10 mouse cellular contexts compared by ENCODE assay signal in genomic region chr7:136377742-136378141, GRCm38 (mm10).
DNase-seq lines count a peak whose midpoint lies in the region; ATAC-seq lines count a peak whose summit lies in the region.
"Had no signal": no experiment of that assay in that cellular context is flagged by ENCODE, and none has a peak within 500 bp of the region (broad histone marks: within the 10 kb centered on the region; RNA-seq: fewer than 3 reads in every experiment).

No protein-coding gene starts in this region.

- DNase-seq in heart, adult 11 months: peak; percentile 99
- DNase-seq in heart, embryonic 10.5 days (ENCODE audit: low spot score): no peak
- DNase-seq in gastrocnemius, postnatal 36 days: peak; percentile 21 to 64
- peak; percentile 62 for DNase-seq in heart, postnatal 25 days (ENCODE audit: low spot score)
- no peak for DNase-seq in spleen, postnatal 10 days (ENCODE audit: low spot score in 2 of 2)
- no peak for DNase-seq in forebrain, embryonic 10.5 days (ENCODE audit: extremely low spot score, low spot score)
- DNase-seq: B cell, adult 2 months; cerebellum, adult 11-12 months had no signal

- no peak overlapping the region for H3K27ac ChIP-seq in heart, embryonic 10.5 days
- peak overlapping the region; percentile 29; the same call in 1 of the 2 replicates for H3K27ac ChIP-seq in brown adipose tissue, adult 24 weeks (replicated peaks; ENCODE audit: low read depth, low read length)
- no peak overlapping the region for H3K27ac ChIP-seq in forebrain, embryonic 10.5 days
- no peak overlapping the region for H3K27ac ChIP-seq in forebrain, embryonic 15.5 days (replicated peaks)

- no peaks in the 10 kb centered on the region for H3K27me3 ChIP-seq in heart, embryonic 10.5 days (ENCODE audit: insufficient read depth, poor library complexity, severe bottlenecking)
- H3K27me3 ChIP-seq in forebrain, embryonic 10.5 days (ENCODE audit: poor library complexity, severe bottlenecking): no peaks in the 10 kb centered on the region
- H3K27me3 ChIP-seq in forebrain, embryonic 15.5 days: no peaks in the 10 kb centered on the region

- H3K4me3 ChIP-seq in heart, embryonic 10.5 days: no peak overlapping the region
- no peak overlapping the region for H3K4me3 ChIP-seq in brown adipose tissue, adult 24 weeks (ENCODE audit: insufficient read depth, low read depth, low read length)
- H3K4me3 ChIP-seq in forebrain, embryonic 10.5 days: no peak overlapping the region
- H3K4me3 ChIP-seq in forebrain, embryonic 15.5 days: no peak overlapping the region

- H3K36me3 ChIP-seq in heart, embryonic 10.5 days: no peaks in the 10 kb centered on the region
- no peaks in the 10 kb centered on the region for H3K36me3 ChIP-seq in forebrain, embryonic 10.5 days (replicated peaks)
- H3K36me3 ChIP-seq in forebrain, embryonic 15.5 days: no peaks in the 10 kb centered on the region

- no peak overlapping the region for H3K9ac ChIP-seq in forebrain, embryonic 15.5 days (replicated peaks)

- H3K4me1 ChIP-seq in heart, embryonic 10.5 days: peaks cover 26% of the 10 kb centered on the region
- H3K4me1 ChIP-seq in brown adipose tissue, adult 24 weeks (ENCODE audit: control insufficient read depth, insufficient read depth, insufficient read length, low read length): peaks cover 17% of the 10 kb centered on the region
- H3K4me1 ChIP-seq in forebrain, embryonic 10.5 days: no peaks in the 10 kb centered on the region
- 0 out of 2 replicates have a peak, but pooled peaks cover 7% of the 10 kb centered on the region for H3K4me1 ChIP-seq in forebrain, embryonic 15.5 days

- intact Hi-C loops in gastrocnemius, postnatal 36 days (cut with DNase I): no loop called here
- intact Hi-C loops in heart, postnatal 25 days (cut with DNase I): no loop called here

- WGBS in heart, embryonic 10.5 days: 53% methylated on average over 8 of the region's 8 CpGs
- 85% methylated on average over 8 of the region's 8 CpGs for WGBS in forebrain, embryonic 10.5 days
- 81% methylated on average over 8 of the region's 8 CpGs for WGBS in forebrain, embryonic 15.5 days

- no peaks in the 10 kb centered on the region for H3K9me3 ChIP-seq in heart, embryonic 10.5 days
- no peaks in the 10 kb centered on the region for H3K9me3 ChIP-seq in forebrain, embryonic 10.5 days
- no peaks in the 10 kb centered on the region for H3K9me3 ChIP-seq in forebrain, embryonic 15.5 days

- no peak for ATAC-seq in forebrain, embryonic 15.5 days (replicated peaks)

- H3K4me2 ChIP-seq in forebrain, embryonic 15.5 days (replicated peaks): no peak overlapping the region

Comparison
In these comparisons a context has a peak if more than half of its experiments do, and no peak if none do; other contexts are left out.
1. DNase-seq: peak in heart, adult 11 months (single experiment), gastrocnemius, postnatal 36 days (2 of 2) and heart, postnatal 25 days (single experiment); none in heart, embryonic 10.5 days (single experiment), spleen, postnatal 10 days (0 of 2) and forebrain, embryonic 10.5 days (single experiment).